Mouse (Mus musculus) lung, postnatal 0 days (tissue): Measurements from ENCODE around the gene Ccr4.

Source experiments
- CTCF ChIP-seq: IDR thresholded peaks from 2 replicates; pipeline ENCODE4 v1.5.1; 2016; ENCODE audit warnings: antibody characterized with exemption, mild to moderate bottlenecking
- EP300 ChIP-seq: IDR thresholded peaks from 2 replicates; pipeline ENCODE4 v1.6.1; 2016; ENCODE audit warnings: antibody characterized with exemption, mild to moderate bottlenecking, control low read depth

DNA sequence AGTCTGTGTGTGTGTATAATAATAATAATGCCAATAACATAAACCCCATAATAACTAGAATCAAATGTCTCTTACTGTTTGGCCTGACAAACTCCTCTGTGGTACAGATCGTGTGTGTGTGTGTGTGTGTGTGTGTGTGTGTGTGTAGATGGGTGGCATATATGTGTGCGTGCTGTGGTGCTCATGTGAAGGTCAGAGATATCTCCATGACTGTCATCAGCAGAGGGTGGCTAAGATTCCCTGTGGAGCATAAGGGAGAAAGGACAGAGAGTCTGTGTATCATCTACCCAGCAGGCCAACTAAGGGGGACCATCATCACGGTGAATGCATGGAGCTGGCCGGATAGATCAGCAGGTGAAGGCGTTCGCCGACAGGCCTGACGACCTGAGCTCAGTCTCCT, 57.8 kb downstream of the Ccr4 start:
- no peak for TF ChIP-seq CTCF
- no peak for TF ChIP-seq EP300
